Mouse (Mus musculus) testis, adult 2 months (tissue): Measurements from ENCODE around the gene Cenpv.

ENCODE experiments used
- CTCF ChIP-seq: fragments of 200-500 bp; IDR thresholded peaks from 2 replicates; pipeline ENCODE4 v1.5.1; 2012; ENCODE audit warnings: low read depth, mild to moderate bottlenecking, inconsistent platforms, low read length, moderate library complexity; ENCODE audit not compliant: control insufficient read depth, insufficient read depth, insufficient replicate concordance
- POLR2A ChIP-seq: fragments of 200-500 bp; IDR thresholded peaks from 2 replicates; pipeline ENCODE4 v1.6.1; 2012; ENCODE audit warnings: low read depth, mild to moderate bottlenecking, inconsistent platforms, low read length, moderate library complexity; ENCODE audit not compliant: control insufficient read depth

DNA sequence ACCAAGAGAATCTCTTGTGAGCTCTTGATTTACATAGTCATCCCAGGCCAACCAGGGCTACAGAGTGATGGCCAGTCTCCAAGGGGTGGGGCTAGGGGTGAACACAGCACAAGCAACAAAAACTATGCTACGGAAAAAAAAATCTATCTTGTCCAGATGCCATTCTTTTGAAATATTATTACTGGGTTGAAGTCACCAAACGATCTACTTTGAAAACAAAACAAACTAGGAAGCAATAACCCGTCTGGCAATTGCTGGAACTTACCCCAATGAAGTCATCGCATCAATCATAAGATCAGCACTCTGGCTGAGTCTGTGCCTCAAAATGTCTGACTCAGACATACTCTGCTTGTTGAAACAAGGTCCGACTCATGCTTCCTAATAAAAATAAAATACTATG, 10.7 kb upstream of the Cenpv start:
- TF ChIP-seq POLR2A (no peak), CTCF (no peak)
